Mouse (Mus musculus) spleen, postnatal 14 days (tissue): ENCODE measurements at regions not wholly inside any gene's neighbourhood (a gene's known extent, or its start where the extent isn't known, plus 50 kb on each side); places are given as distances from the start of the nearest gene placed in this dataset.

ENCODE experiments used
- DNase-seq, 2 experiments: peaks; one replicate each; pipeline ENCODE4 v3.0.0; 2021 to 2022; ENCODE audit warnings: low spot score in 2 of 2

DNA sequence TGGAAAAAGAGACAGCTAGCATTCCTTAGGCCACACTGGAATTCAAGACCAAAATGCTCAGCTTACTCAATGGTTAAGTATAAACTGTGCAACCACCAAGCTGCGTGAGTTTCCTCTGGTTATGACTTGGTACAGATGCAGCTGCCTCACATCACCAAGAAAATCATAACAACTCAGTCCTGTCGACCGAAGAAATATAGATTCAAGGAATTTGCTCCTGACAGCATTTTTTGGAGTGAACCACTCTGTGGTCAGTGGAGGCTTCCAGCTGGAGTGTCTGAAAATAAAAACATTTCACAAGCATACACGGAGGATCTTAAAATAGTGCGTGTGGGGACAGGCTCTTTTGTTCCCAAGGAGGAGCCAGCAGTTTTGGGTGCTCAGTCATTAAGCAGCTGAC is 253.8 kb downstream of the Bckdhb start:
- DNase-seq, result no peak

- DNase-seq, result no peak
Measured at GRCm38 (mm10) chr9:84179238-84179637, 254.3 kb downstream of the Bckdhb start.

GRCm38 (mm10) chr9:84183637-84184374 is 258.9 kb downstream of the Bckdhb start:
- DNase-seq, result no peak

DNA sequence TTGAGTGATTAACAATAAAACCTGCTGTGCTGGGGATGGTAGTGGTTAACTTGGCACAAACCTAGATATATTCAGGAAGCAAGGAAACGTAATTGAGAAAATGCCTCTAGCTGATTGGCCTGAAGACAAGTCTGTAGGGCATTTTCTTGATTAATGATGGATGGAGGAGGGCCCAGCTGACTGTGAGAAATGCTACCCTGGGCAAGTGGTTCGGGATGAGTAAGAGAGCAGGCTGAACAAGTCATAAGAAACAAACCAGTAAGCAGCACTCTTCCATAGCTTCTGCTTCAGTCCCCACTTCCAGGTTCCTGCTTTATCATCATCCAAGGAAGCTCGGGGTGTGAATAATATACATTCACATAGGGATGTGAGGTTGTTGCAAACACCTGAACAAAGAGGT is 262.6 kb downstream of the Bckdhb start:
- DNase-seq, result no peak

DNA sequence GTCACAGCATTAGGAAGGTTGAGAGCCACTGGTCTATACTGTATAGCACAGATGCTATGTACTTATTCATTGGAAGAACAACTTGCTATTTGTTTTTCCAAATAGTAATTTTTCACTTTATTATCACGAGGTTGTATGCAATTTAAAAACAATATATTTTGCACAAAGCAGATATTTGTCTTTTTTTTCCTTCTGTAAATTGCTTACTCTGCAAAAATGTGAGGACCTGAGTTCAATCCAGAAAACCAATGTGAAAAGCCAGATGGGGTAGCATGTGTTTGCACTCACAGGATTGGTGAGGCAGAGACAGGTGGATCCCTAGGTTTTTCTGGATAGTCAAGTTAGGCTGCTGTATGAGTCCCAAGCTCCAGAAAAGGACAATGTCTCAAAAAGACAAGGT is 268.5 kb downstream of the Bckdhb start:
- no peak for DNase-seq

- no peak for DNase-seq
Measured at GRCm38 (mm10) chr9:84194716-84195115, 269.8 kb downstream of the Bckdhb start.

DNA sequence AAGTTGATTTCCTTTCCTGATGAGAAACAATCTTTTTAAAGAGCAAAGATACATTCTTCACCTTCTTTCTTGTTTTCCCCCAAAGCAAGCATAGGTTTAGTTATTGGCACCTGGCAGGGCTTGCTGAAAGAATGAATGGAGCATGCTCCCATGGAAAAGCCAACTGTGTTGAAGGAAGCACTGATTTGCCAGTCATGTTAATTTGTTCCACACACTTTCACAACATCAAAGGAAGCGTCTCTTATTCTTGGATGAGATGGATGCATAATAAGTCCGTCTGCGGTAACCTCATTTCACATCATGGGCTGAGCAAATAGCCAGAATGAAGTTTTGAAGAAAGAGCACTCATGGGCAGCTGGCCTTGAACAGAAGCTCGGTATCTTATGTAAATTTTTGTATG is 270.4 kb downstream of the Bckdhb start:
- no peak for DNase-seq

- no peak for DNase-seq
Measured at GRCm38 (mm10) chr9:84200208-84200607, 275.3 kb downstream of the Bckdhb start.

DNA sequence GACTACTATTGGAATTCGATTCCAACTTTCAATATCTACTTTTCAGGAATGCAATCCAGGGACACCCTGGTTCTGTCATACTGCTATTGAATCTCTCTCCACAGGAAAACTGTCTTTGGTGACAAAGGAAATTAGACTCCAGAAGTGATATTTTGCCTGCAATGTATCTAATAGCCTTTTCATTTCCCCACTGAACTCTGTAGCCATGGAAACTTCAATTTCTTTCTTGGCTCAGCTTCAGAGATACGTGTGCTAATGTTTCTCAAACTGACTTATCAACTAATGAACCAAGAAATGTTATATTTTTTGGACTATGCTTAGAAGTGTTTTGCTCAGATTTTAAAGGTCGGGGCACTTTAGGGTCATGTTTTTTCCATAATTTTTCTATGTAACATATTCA is 279.1 kb downstream of the Bckdhb start:
- no peak for DNase-seq

GRCm38 (mm10) chr9:84240491-84240975 is 315.6 kb downstream of the Bckdhb start:
- no peak for DNase-seq

DNA sequence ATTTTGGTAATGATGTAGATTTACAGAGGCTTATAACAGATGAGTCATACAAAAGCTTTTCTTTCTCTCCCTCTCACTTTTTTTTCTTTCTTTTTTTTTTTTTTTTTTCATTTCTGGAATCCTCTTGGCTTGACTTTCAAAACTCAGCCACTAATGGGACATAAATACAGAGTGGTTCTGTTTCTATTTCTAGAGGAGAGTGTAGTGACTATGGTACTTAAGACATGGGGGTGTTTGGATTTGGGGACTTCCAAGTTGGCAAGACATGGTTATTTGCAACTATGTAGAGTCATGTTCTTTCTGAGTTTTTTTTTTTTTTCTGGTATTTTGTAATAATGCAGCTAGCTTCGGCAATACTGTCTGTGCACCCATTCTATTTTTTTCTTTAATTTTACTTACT is 324.8 kb downstream of the Bckdhb start:
- DNase-seq, result no peak

GRCm38 (mm10) chr9:84253022-84253991 is 328.4 kb downstream of the Bckdhb start:
- DNase-seq, result no peak

GRCm38 (mm10) chr9:84258488-84258887 is 333.5 kb downstream of the Bckdhb start:
- no peak for DNase-seq

DNA sequence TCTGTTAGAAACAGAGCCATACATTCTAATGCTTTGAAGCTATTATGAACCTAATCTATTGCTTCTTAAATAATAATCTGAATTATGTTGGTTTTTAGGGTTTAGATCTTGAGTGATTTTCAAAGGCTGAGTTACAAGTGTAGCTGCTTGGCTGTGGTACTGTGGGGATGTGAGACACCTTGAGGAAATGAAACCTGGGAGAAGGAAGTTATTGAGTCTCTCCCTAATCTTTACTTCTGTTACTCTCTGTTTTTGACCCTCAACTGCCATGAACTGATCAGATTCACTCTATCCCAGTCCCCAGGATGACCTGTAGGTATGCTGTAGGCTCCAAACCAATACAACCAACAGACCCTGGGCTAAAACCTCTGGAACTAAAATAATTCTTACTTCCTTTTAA is 334.8 kb downstream of the Bckdhb start:
- DNase-seq, result no peak

- DNase-seq, result no peak
Measured at GRCm38 (mm10) chr9:84262151-84262550, 337.2 kb downstream of the Bckdhb start.

- no peak for DNase-seq
Measured at GRCm38 (mm10) chr9:84266974-84267373, 342.0 kb downstream of the Bckdhb start.

DNA sequence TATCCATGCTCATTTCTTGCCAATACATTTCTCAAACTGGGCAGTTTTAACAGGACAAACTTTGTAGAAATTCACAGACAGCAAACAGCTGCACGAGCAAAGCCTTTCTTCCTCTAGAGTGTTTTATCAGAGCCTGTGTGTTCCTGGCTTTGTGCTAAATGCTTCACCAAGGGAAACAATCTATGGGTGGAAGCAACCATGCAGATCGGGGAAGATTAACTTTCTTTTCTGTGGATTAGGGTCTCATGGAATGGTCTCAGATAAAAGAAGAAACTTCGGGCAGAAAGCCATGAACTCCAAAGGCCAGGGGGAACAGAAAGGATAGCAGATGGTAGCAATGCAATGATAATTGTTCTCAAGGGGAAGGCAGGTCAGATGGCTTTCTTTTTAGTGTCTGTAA is 349.7 kb downstream of the Bckdhb start:
- no peak for DNase-seq

- DNase-seq, result no peak
Measured at GRCm38 (mm10) chr9:84278295-84278694, 353.4 kb downstream of the Bckdhb start.

GRCm38 (mm10) chr9:84278731-84279130 is 353.8 kb downstream of the Bckdhb start:
- DNase-seq, result no peak

DNA sequence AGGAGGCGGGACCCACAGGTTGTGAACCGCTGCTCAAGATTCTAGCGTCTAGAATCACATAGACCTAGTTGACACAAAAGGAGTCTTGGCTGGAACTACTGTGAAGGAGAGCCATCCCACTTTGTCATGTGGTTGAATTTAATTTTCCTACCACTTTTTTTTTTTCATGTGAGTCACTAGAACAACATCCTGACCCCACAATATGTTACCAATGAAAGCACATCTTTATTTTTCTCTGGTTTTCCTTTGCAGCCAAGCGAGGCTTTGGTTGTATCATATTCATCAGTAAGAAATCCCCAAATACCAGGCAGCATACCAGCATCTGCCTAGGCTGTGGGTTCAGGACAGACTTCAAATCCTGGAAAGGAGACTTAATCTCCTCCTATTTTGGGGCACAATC is 356.0 kb downstream of the Bckdhb start:
- DNase-seq, result no peak

- DNase-seq, result no peak
Measured at GRCm38 (mm10) chr9:84281610-84282009, 356.7 kb downstream of the Bckdhb start.

GRCm38 (mm10) chr9:84283296-84283695 is 358.4 kb downstream of the Bckdhb start:
- no peak for DNase-seq

DNA sequence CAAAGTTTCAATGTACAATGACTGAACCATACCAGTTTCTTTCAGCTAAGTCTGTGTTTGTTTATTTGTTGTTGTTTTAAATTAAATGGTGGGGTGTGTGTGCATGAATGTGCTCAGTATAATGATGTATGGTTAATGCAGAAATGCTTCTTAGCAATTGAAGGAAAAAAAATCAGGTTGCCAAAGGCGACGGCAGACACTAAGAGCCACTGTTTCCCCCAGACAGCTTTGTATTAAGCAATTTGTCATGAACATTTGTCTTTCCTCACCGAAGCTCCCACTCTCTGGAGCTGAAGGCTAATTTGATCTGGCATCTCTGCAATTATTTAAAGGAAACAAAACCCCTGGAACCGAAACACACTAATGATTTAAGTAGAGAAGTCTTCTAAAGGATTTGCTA is 360.7 kb downstream of the Bckdhb start:
- no peak for DNase-seq
